Mouse (Mus musculus): ENCODE results near the gene Ensa. TPM values are rescaled to one million over a fixed set of nuclear protein-coding genes. Genes with fewer than 3 reads are reported as not detected.
"Not testable (repeated sequence)": the region's sequence is repeated elsewhere in the genome, so short reads cannot be mapped to it uniquely, and the experiment has no call there.

Ensa gene
- total RNA-seq, 2 experiments from 2014 or later: 85.6 to 96.1 TPM

DNA sequence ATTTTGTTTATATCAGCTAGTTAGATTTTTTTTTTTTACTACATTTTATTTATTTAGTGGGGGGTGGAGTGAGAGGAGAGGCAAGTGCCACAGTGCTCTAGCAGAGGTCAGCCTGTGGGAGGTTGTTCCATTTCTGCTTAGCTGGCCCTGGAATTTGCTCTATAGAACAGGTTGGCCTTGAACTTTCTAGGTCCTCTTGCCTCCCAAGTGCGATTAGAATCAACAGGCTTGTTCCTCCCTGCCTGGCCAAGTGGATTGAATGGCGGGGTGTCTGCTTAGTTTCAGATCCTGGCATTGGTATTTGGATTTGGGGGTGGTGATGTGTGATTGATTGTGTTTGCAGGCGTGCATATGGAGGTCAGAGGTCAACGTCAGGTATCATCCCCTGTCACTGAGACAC lies 11.3 kb downstream of the Ensa start:
- intact Hi-C loops (cut with DNase I): no loop called here
- no peak for DNase-seq

DNA sequence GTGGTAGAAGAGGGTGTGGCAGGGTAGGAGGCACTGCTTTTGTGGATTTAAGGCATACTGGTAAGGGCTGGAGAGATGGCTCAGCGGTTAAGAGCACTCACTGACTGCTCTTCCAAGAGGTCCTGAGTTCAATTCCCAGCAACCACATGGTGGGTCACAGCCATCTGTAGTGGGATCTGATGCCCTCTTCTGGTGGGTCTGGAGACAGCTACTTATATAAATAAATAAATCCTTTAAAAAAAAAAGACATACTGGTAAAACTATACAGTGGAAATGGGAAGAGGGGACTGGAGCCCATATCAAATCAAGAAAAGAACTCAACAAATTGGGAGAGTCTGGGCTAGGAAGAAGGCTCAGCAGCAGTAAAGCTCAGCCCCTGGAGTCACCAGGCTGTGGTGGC lies 14.9 kb downstream of the Ensa start:
- DNase-seq: no peak
- intact Hi-C loops (cut with DNase I): no loop called here

GRCm38 (mm10) chr3:95643097-95643496 lies 18.3 kb downstream of the Ensa start:
- intact Hi-C loops (cut with DNase I): no loop called here
- DNase-seq: no peak

DNA sequence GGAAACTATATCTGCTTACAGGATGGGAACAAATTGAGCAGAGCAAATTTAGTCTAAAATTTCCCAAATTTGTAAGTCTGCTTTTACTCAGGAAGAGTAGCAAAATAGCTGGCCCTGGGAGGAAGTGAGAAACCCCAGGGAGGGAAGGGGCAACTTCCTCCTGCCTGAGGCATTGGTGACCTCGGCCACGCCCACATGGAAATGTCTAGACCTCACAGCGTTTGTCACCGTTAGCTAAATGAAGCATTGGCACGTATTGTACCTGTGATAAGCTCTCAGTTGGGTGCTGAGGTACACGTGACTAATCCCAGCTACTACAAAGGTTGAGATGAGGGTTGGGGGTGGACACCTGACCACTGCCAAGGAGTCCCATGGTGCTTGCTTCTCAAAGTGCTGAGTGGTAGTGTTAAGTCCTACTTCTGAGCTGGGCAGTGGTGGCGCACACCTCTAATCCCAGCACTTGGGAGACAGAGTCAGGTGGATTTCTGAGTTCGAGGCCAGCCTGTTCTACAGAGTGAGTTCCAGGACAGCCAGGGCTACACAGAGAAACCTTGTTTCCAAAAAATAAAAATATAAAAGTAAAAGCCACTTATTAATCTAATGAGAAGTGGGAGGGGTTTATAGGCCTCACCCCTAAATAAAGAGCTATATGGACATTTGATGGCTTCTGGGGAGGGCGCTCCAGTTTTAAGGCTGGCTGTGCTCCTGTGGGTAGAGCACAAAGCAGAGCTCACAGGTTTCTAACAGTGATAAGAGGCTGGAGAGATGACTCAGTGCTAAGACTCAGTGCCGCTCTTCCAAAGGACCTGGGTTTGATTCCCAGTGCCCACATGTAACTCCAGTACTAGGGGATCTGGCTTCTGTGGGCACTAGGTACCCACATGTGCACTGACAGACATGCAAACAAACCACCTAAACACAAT lies 20.8 kb downstream of the Ensa start:
- intact Hi-C loops (cut with DNase I): no loop called here
- no peak for DNase-seq

- no peak for DNase-seq
- intact Hi-C loops (cut with DNase I): no loop called here
Measured at GRCm38 (mm10) chr3:95648016-95648415, 23.2 kb downstream of the Ensa start.

DNA sequence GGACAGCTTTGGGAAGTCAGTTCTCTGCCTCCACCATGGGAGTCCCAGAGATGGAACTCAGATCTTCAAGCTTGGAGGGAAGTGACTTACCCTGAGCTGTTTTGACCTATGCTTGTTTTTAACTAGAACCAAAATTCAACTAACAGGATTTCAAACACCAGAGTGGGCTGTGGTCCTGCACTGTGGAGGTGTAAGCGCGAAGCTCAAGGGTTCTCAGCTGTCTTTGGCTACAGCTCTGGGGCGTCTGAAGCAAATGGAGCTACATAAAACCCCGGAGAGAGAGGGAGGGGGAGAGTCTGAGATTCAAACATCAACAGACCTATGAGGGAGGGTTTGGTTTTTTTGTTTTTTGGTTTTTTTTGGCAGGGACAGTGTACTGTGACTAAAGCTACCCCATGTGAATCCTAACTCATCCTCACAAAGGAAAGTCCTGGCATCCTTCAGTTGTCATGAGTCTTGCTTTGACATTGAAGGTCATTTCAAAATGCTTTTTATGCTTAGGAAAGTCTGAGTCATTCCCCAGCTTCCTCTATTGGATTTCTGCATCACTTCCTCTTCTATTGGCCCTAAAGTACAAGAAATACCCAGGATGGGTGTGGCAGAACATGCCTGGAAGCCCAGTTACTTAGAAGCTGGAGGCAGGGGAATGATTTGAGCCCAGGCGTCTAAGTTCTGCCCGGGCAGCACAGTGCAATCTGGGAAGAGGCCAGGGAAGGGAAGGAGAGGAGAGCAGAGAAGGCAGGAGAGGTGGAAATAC lies 25.7 kb downstream of the Ensa start:
- peak in 1 of 2 experiments; percentile 51 for DNase-seq
- intact Hi-C loops (cut with DNase I): no loop called here

- intact Hi-C loops (cut with DNase I): no loop called here
- DNase-seq: no peak
Measured at GRCm38 (mm10) chr3:95651033-95651373, 26.2 kb downstream of the Ensa start.

DNA sequence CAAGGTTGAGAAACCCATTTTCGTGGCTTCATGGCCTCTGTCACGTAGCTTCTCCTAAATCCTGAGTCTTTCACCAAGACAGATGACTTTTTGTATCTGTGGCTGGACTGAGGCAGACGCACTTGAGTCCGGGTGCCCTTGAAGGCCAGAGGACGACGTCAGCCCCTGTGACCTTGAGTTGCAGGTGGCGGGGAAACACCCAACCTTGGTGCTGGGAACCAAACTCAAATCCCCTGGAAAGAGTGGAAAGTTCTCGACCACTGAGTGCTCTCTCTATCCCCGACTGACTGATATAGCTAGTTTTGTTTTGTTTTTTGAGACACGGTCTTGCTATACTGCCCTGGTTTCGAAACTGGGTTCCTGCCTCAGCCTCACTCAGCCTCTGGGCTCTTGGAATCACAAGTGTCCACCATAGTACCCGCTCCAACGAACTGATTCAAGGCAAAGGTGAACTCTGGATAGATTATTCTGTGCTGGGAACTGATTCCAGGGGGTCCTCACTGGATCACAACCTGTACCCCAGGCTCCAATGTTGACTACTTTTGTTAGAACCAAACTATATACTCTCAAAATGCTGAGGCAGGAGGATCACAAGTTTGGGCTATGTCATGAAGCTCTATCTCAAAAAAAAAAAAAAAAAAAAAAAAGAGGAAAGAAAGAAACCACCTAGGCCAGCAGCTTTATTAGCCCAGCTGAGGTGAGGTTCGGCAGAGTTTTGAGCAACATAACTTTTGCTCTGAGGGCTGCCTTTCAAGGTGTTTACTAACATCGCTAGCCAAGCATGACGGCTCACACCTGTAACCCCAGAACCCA lies 26.8 kb downstream of the Ensa start:
- DNase-seq: no peak
- intact Hi-C loops (cut with DNase I): no loop called here

- no peak for DNase-seq
- intact Hi-C loops (cut with DNase I): no loop called here
Measured at GRCm38 (mm10) chr3:95652204-95652811, 27.5 kb downstream of the Ensa start.

DNA sequence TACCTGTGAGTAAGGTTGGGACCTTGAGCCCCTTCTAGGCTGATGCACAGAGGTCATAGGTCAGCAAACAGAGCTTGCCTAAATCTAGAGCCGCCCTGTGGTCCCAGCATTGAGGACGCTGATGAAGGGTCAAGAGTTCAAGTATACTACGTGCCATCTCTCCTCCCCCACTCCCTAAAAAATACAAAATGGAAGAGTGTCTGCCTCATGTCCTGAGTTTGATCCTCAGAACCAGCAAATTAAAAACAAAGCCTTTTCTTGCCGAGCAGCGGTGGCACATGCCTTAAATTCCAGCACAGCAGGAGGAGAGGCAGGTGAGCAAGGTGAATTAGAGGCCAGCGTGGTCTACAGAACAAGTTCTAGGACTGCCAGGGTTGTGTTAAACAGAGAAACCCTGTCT lies 28.1 kb downstream of the Ensa start:
- intact Hi-C loops (cut with DNase I): no loop called here
- DNase-seq: no peak

GRCm38 (mm10) chr3:95653473-95654034 lies 28.8 kb downstream of the Ensa start:
- no peak for DNase-seq
- intact Hi-C loops (cut with DNase I): no loop called here

DNA sequence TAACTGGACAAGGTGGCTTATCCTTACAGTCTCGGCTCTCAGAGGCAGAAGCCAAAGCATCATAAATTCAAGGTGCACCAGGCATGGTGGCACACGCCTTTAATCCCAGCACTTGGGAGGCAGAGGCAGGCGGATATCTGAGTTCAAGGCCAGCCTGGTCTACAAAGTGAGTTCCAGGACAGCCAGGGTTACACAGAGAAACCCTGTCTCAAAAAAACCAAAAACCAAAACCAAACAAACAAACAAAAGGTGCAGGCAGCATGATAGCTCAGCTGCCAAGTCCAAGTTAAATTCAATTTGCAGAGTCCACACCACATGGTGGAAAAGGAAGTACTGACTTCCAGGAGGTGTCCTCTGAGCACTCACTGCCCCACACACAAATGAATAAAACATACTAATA lies 29.6 kb downstream of the Ensa start:
- intact Hi-C loops (cut with DNase I); DNase-seq: not testable (repeated sequence)

DNA sequence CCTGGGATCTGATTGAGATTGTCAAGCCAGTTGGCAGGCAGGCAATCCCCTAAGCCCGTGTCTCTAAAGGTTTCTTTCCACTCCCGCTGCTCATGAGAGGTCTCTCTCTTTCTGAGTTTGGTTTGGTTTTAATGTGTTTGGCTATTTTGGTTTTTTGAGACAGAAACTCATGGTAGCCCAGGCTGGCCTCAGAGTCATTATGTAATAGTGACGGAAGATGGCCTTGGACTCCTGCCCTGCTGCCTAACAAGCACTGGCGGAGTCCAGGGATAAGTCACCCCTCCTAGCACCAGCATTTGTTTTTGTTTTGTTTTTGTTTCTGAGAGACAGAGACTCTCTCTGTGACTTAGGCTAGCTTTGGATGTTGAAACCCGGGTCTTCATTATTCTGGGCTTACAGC lies 30.6 kb downstream of the Ensa start:
- intact Hi-C loops (cut with DNase I): no loop called here
- DNase-seq: no peak

DNA sequence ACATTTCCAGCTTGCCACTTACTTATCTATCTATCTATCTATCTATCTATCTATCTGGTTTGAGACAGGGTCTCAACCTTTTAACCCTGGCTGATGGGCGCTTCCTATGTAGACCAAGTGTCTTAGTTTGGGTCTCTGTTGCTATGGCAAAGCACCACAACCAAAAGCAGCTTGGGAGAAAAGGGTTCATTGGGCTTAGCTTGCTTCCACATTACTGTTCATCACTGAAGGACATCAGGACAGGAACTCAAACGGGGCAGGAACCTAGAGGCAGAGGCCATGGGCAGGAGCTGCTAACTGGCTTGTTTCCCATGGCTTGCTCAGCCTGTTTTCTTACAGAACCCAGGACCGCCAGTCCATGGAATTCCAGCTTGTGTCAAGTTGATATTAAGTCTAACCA lies 32.3 kb downstream of the Ensa start:
- intact Hi-C loops (cut with DNase I): no loop called here
- no peak for DNase-seq

GRCm38 (mm10) chr3:95657711-95658110 lies 32.9 kb downstream of the Ensa start:
- no peak for DNase-seq
- intact Hi-C loops (cut with DNase I): no loop called here

DNA sequence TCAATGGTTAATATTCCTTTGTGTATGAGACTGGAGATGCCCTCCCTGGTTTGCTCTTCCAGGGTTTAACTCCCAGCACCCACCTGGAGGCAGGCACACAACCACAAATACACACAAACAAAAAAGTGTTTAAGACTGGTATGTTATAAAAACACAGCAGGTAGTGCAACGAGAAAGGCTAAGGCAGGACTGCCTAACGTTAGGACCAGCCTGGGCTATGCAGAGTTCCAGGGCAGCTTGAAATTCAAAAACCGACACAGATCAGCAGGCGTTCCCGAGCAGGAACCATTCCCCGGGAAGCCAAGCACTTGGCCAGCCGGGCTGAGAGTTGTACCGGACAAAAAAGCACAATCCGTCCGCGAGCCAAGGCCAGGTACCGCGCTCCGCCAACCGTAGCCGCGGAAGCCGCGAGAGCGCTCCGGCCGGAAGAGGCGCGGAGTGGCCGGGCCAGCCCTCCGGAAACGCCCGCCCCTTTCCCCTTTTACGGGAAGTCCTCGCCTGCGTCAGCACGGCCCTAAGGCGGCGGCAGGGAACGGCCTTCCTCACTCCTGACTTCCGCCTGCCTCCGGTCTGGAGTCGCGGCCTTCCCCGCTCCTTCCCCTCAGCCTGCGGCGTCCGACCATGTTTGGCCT lies 33.6 kb downstream of the Ensa start, which contains the start of gene Mcl1:
Gene Mcl1 (plus strand): TSS at position 553 of the 632 bp plus-strand sequence.
- intact Hi-C loops (cut with DNase I): no loop called here
- DNase-seq: peak; percentile 90 to 95

DNA sequence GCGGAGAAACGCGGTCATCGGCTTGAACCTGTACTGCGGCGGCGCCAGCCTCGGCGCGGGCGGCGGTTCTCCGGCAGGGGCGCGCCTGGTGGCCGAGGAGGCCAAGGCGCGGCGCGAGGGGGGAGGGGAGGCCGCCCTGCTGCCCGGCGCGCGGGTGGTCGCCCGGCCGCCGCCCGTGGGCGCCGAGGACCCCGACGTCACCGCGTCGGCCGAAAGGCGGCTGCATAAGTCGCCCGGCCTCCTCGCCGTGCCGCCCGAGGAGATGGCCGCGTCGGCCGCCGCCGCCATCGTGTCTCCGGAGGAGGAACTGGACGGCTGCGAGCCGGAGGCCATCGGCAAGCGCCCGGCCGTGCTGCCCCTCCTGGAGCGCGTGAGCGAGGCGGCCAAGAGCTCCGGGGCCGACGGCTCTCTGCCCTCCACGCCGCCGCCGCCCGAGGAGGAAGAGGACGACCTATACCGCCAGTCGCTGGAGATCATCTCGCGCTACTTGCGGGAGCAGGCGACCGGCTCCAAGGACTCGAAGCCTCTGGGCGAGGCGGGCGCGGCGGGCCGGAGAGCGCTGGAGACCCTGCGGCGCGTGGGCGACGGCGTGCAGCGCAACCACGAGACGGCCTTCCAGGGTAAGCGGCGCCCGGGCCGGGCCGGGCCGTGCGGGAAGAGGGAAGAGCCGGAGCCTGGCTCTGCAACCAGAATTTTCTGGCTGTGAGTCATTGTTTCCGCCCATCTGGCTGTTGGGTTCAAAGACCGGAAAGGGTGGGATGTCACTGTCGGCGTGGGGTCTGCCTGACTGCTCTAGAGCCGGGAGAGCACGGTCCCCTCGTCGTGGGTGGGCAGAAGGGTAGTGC lies 34.3 kb downstream of the Ensa start:
- intact Hi-C loops (cut with DNase I): loop anchor here (1.0 kb wide), 1 partner anchor 17 kb away; no protein-coding TSS in a partner anchor
- DNase-seq: peak; percentile 69

DNA sequence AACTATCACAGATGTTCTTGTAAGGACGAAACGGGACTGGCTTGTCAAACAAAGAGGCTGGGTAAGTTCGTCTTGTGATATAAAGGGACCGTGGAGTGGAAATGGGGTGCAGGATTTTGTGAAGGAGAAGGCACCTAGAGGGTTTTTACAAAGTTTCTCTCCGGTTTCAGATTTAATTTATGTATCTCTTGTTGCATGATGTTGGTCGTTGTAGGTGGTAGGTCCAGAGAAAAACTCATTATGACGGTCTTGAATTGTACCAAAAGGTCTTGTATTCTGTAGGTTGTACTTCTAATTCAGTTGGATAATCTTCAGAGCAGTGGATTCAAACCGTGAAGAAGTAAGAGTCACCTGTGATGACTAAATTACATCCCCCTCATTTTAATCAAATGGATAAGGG lies 35.2 kb downstream of the Ensa start:
- intact Hi-C loops (cut with DNase I): loop anchor here (1.0 kb wide), 1 partner anchor 16 kb away; no protein-coding TSS in a partner anchor

More for the DNA sequence above, 35.2 kb downstream of the Ensa start:
- no peak for DNase-seq

Measured in gastrocnemius, postnatal 36 days (tissue).